Mouse (Mus musculus) layer of hippocampus, adult 9-11 months (tissue): ENCODE measurements around the gene Gm20388.

Source experiments
- DNase-seq: peaks from one replicate; pipeline ENCODE4 v3.0.0; 2022

The Gm20388 gene

DNA sequence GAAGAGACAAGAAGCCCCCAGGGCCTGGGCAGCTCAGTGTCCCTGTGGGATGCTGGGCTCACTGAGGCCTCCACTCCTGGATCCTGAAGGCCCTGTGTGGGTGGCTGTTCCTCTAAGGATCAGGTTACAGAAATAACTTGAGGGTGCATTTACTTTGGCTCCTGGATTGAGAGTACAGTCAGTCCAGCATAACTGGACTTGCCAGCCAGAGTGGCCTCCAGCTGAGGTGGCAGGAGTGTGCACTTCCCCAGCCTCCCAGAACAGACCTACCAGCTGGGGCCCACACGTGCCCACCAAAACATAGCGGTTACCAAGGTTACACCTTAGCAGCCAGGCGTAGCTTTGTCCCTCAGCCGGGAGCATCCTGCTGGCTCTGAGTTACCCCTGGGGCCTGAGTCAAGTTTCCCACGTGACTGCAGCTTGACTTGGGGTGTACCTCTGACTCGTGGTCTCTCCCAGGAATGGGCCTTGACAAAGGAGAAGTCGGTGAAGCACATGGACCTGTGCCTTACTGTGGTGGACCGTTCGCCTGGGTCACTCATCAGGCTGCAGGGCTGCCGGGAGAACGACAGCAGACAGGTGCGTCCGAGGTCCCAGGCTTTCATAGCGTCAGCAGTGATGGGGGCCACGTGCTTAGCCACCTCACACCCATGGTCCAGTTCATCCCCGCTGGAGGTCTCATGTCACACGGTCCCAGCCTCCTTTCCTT, 4429.9 kb downstream of the Gm20388 start:
- no peak for DNase-seq

DNA sequence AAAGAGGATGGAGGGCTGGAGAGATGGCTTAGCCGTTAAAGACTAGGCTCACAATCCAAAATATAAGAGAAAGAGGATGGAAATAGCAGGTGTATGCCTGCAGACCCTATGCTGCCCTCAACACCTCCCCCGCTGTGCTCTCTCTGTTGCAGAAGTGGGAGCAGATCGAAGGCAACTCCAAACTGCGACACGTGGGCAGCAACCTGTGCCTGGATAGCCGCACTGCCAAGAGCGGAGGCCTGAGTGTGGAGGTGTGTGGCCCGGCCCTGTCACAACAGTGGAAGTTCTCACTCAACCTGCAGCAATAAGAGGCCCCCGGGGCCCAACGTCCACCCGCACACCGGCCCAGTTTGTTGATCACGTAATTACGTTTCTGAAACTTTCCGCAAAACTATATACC, 4432.5 kb downstream of the Gm20388 start:
- DNase-seq, result no peak

DNA sequence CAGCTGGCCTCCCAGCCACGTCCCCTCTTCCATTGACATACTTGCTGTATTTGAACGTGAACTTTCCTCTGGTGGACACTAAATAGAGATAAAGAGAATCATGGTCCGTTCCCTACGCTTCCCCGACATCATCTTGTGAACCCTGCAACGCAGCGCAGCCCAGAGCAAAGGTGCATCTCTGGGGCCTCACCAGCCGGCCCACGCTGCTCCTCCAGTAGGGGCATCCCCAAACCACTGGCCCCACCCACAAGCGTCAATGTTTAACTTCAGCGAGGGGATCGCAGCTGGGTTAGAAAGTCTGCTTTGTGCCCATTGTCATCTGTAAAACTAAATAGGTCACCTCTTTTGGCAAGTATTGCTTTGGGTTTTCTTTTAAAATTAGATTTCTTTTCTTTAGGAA, 4433.4 kb downstream of the Gm20388 start:
- no peak for DNase-seq

- DNase-seq, result no peak
Measured at GRCm38 (mm10) chr8:124345098-124345497, 4434.5 kb downstream of the Gm20388 start.

GRCm38 (mm10) chr8:124346852-124347523, 4436.3 kb downstream of the Gm20388 start:
- no peak for DNase-seq

DNA sequence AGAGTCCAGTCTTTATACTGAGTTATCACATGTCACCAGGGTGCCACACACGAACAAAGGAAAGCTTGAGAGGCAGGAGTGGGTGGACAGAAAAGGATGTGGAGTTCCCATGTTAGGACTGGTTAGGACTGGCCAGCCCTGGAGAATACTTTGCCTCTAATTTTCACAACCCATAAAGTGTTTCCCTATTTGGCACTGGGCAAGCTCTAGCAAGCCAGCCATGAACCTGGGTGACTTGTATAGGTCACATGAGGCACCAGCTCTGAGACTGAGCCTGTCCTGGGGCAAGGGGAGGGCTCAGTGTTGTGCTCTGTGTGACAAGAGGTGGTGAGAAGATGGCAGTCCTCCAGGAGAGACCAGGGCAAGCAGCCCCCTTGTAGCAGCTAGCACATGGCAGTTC, 4437.4 kb downstream of the Gm20388 start:
- no peak for DNase-seq

DNA sequence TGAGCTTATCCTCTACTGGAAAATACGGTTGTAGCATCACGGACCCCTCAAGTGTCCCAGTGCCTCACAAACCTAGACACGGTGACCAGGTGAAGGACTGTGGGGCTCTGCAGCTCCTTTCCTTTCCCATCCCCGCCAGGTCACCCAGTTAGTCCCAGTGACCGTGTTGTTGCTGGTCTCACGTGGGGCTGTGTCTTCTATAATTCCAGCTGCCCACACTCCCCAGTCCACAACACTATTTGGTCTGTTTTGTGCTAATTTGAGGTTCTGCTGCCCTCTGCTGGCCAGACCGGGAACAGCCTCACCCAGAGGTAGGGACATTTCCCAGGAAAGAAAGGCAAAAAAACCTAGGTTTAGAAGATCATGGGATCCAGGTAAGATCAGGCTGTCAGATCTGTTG, 4439.0 kb downstream of the Gm20388 start:
- DNase-seq, result peak; percentile 59

DNA sequence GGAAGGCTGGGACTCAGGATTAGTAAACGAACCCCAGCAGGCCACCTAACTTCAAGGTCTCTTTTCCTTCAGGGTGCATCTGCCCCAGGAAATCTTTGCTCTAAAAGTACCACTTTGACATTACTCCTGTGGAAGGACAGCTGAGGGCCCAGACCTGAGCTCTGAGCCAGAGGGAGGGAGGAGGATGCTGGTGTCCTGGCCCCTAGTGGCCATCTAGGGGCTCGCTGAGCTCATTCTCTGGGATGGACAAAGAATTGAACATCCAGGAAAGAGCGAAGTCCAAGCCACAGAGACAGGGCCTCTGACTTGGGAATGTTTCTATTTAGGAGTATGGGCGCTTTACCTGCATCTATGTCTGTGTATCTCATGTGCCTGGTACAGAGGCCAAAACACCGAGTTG, 4441.0 kb downstream of the Gm20388 start:
- DNase-seq, result no peak

- no peak for DNase-seq
Measured at GRCm38 (mm10) chr8:124360911-124361310, 4450.3 kb downstream of the Gm20388 start.

GRCm38 (mm10) chr8:124361773-124362427, 4451.3 kb downstream of the Gm20388 start:
- no peak for DNase-seq

DNA sequence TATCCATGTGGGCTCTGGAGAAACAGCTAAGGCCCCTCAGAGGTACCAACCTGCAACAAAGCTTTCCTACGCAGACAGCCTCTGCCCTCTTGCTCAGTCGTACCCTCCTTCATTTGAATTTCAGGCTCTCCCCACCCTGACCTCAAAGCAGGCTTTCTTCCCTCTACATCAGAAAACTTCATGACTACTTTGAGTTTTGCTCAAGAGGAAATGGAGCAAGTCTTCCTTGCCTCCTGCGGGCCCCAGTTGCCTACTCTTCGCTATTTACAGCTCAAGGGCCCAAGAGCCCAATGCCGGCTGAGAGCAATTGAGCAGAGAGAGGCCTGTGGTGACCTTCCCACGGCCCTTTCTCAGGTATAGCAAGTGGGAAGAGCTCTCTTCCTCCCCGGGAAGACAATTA, 4451.9 kb downstream of the Gm20388 start:
- DNase-seq, result no peak

DNA sequence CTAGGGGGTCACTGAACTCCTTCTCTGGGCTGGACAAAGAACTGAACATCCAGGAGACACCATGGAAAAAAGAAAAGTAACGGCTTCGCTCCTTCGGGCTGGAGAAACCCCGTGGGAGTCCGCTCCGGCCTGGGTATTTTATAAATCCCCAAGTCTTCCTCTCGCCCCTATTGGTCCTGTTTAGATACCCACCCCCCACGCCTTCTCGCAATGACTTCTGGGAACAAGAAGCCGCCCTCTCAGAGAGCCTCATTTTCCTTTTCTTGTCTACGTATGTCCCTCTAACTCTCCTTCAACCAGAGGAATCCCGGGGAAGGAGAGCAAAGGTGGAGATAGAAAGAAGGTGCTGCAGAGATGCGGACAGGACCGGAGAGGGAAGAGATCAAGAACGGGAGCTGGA, 4452.7 kb downstream of the Gm20388 start:
- DNase-seq, result no peak

DNA sequence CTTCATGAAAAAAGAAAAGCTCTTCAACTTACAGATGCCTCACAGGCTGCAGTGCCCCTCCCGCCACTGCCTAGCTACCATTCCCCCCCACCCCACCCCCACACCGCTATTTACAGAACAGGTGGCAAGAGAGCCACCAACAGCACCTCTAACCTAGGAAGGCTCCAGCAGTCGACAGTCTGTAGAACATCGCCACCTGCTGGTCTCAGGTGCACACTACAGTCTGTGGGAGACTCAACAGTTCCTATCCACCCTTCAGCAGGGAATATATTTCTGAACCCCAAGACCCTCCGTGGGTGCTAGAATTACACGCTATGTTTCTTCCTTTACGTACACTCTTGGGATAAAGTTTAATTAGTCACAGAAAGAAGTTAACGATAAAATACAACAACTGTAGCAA, 4457.6 kb downstream of the Gm20388 start:
- no peak for DNase-seq

GRCm38 (mm10) chr8:124370422-124371183, 4460.0 kb downstream of the Gm20388 start:
- no peak for DNase-seq

DNA sequence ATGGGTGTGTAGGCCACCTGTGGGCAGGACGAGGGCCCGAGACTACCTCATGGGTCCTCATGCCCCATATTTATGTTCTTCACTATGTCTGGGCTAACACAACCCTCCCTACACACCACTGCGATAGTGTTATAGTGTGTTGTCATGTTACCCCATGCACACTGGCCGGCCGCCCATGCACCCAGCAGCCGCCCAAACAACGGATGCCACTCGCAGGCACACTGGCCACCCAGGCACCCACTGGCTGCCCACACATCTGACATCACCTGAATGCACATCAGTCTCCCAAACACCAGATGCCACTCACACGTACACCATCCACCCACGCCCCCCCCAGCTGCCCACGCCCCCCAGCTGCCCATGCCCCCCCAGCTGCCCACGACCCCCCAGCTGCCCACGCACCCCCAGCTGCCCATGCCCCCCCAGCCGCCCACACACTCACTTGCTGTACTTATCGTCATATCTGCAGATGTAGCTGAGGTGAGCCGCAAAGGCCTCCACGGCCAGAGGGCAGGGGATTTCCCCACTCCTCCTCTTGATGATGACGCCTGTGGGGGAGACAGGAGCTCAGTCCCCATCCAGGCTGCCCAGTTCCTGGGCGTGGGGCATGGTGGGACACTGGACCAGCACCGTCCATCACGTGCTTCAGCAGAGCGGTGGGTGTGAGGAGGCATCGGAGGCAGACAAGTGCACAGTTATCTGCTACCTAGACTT, 4460.9 kb downstream of the Gm20388 start:
- DNase-seq, result no peak

- DNase-seq, result no peak
Measured at GRCm38 (mm10) chr8:124373753-124374152, 4463.1 kb downstream of the Gm20388 start.

DNA sequence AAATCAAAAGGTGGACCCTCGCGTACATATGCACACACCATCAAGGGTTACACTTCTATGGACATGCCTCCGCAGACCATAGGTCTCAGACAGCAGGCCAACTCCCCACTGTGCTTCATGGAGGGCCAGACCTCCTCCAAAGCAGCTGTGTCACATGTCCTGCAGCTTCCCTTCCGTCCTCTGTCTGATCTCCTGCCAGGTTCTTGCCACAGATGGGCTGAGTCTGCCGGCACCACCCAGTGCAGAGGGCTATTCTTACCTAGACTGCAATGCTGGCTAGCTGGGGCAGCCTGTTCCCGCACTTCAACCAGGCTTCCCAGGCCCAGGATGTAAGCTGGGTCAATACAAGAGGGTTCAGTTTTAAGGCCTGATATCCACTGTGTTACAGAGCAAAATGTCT, 4464.5 kb downstream of the Gm20388 start:
- no peak for DNase-seq

- no peak for DNase-seq
Measured at GRCm38 (mm10) chr8:124375727-124376126, 4465.1 kb downstream of the Gm20388 start.

DNA sequence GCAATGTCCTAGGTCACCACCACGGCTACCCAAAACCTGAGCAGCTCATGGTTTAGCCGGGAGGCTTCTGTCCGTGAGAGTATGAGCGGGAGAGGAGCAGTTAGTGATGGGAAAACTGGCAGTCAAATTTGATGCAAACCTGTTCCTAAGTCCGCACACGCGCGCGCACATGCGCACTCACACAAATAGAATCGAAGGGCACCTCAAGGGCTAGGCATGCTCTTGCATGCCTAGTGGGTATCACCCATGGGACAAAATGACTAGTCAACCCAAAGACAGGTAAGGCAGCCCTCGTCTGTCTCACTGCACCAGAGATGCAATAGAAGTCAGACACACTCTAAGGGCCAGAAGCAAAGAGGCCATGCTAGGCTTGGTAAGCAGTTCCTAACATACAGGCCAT, 4465.8 kb downstream of the Gm20388 start:
- DNase-seq, result no peak

GRCm38 (mm10) chr8:124379289-124379688, 4468.6 kb downstream of the Gm20388 start:
- no peak for DNase-seq

GRCm38 (mm10) chr8:124382235-124382634, 4471.6 kb downstream of the Gm20388 start:
- no peak for DNase-seq

- no peak for DNase-seq
Measured at GRCm38 (mm10) chr8:124384336-124384735, 4473.7 kb downstream of the Gm20388 start.
